In genomic region chr5:147636676-147637075, GRCm38 (mm10) we compare ENCODE assay signal across 16 mouse cellular contexts.
"Had no signal": no experiment of that assay in that cellular context is flagged by ENCODE, and none has a peak within 500 bp of the region (broad histone marks: within the 10 kb centered on the region; RNA-seq: fewer than 3 reads in every experiment).

No protein-coding gene starts in this region.

- H3K36me3 ChIP-seq: neural tube, embryonic 12.5 days; neural tube, embryonic 13.5 days; neural tube, embryonic 15.5 days; stomach, embryonic 15.5 days had no signal

- H3K4me1 ChIP-seq: neural tube, embryonic 12.5 days; neural tube, embryonic 15.5 days; stomach, embryonic 15.5 days had no signal

- H3K27me3 ChIP-seq: neural tube, embryonic 12.5 days; neural tube, embryonic 13.5 days; neural tube, embryonic 15.5 days; stomach, embryonic 15.5 days had no signal

- DNase-seq: right cerebral cortex, adult 18-20 months; right cerebral cortex, postnatal 14 days; right cerebral cortex, postnatal 25 days; right cerebral cortex, postnatal 4 days; spleen, adult 18-20 months; thymus, adult 18-20 months; thymus, adult 2 months; thymus, postnatal 14 days; thymus, postnatal 25 days; thymus, postnatal 36 days; thymus, postnatal 4 days had no signal

- H3K4me2 ChIP-seq: neural tube, embryonic 12.5 days; neural tube, embryonic 13.5 days; neural tube, embryonic 15.5 days; stomach, embryonic 15.5 days had no signal

- H3K27ac ChIP-seq: neural tube, embryonic 12.5 days; neural tube, embryonic 13.5 days; neural tube, embryonic 15.5 days; stomach, embryonic 15.5 days; stomach, postnatal 0 days had no signal

- H3K9me3 ChIP-seq: neural tube, embryonic 12.5 days; neural tube, embryonic 13.5 days; neural tube, embryonic 15.5 days; stomach, embryonic 15.5 days had no signal

- H3K9ac ChIP-seq: neural tube, embryonic 12.5 days; neural tube, embryonic 13.5 days; neural tube, embryonic 15.5 days; stomach, embryonic 15.5 days had no signal

- H3K4me3 ChIP-seq: neural tube, embryonic 12.5 days; neural tube, embryonic 13.5 days; neural tube, embryonic 15.5 days; stomach, embryonic 15.5 days had no signal
